Mouse (Mus musculus): ENCODE measurements around the gene Hsph1. TPM values are rescaled to one million over a fixed set of nuclear protein-coding genes. Genes with fewer than 3 reads are reported as not detected.

The Hsph1 gene
- polyA plus RNA-seq, 1 experiment from 2014 or later = 97.1 TPM

DNA sequence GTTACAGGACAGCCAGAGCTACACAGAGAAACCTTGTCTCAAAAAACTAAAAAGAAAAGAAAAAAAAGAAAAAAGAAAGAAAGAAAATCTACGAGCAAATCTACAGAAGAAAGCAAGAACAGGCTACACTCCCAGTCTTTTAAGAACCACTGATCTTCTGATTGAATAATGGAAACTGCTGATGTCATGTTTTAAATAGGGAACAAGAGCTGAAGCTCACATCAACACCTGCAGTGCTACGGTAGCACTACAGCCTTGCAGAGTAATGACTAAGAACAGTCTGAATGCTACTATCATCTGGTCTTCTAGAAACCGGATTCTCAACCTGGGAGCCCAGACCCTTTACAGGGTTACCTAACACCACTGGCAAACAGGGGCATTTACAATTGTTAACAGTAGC is 10.6 kb downstream of the Hsph1 start:
- WGBS = 95% methylated on average over 3 of the region's 3 CpGs
- H3K4me1 ChIP-seq (ENCODE audit: control insufficient read depth, insufficient read depth, low read length) = no peaks in the 10 kb centered on the region
- peaks cover 78% of the 10 kb centered on the region for H3K36me3 ChIP-seq (ENCODE audit: control insufficient read depth, insufficient read depth, low read length)

DNA sequence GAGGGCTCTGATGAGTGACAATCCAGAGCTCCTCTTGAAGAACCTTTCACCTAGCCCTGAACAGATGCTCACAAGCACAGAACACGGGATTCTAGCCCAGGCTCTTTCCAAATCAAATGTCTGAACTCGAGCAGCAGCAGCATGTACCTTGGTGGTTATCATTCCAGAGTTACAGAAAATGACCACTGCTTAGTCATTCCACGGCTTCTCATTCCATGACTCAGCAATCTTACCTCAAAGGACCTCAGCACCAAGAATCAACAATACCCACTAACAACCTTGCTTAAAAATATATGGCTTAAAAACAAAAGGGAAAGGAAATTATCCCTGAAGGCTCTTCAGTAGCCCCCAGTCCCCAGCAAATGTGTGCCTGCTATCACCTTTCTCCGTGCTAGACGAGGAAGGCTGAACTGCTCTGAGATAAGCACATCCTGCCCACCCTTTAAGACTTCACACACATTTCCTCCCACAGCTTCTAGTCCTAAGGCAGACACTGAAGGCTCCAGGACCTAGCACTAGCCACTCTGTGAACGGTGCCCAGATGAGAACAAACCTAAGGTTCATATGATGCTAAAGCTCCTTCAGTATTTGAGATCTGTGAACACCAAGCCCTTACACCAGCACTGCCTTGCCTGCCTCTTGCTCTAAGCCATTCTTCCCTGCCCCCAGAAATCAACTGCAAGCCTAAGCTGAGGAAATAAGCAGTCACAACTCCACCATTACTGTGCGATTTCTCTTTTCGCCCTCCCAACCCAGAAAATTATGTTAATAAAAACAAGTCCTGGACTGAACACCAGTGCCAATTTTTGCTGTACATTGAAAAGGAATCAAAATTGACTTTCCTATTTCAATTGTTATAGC is 12.1 kb downstream of the Hsph1 start:
- Histone ChIP-seq H3K4me1 (ENCODE audit: control insufficient read depth, insufficient read depth, low read length) (no peaks in the 10 kb centered on the region), H3K4me3 (ENCODE audit: low read depth, low read length) (no peak overlapping the region), H3K9me3 (ENCODE audit: control insufficient read depth, low read length) (no peaks in the 10 kb centered on the region), H3K9ac (replicated peaks; ENCODE audit: low read depth, low read length) (no peak overlapping the region), H3K27ac (ENCODE audit: low read depth, low read length) (no peak overlapping the region), H3K4me2 (ENCODE audit: low read depth, low read length) (no peak overlapping the region), H3K27me3 (ENCODE audit: control insufficient read depth, insufficient read depth, low read length) (no peaks in the 10 kb centered on the region), H3K36me3 (ENCODE audit: control insufficient read depth, insufficient read depth, low read length) (peaks cover 76% of the 10 kb centered on the region)
- WGBS = 91% methylated on average over 8 of the region's 8 CpGs
- no peak for ATAC-seq (ENCODE audit: low read depth)

More for the DNA sequence above, 10.6 kb downstream of the Hsph1 start:
- Histone ChIP-seq H3K4me2 (ENCODE audit: low read depth, low read length) (no peak overlapping the region), H3K4me3 (ENCODE audit: low read depth, low read length) (no peak overlapping the region), H3K27me3 (ENCODE audit: control insufficient read depth, insufficient read depth, low read length) (no peaks in the 10 kb centered on the region), H3K27ac (ENCODE audit: low read depth, low read length) (no peak overlapping the region), H3K9ac (replicated peaks; ENCODE audit: low read depth, low read length) (no peak overlapping the region), H3K9me3 (ENCODE audit: control insufficient read depth, low read length) (no peaks in the 10 kb centered on the region)
- ATAC-seq (ENCODE audit: low read depth) = no peak

DNA sequence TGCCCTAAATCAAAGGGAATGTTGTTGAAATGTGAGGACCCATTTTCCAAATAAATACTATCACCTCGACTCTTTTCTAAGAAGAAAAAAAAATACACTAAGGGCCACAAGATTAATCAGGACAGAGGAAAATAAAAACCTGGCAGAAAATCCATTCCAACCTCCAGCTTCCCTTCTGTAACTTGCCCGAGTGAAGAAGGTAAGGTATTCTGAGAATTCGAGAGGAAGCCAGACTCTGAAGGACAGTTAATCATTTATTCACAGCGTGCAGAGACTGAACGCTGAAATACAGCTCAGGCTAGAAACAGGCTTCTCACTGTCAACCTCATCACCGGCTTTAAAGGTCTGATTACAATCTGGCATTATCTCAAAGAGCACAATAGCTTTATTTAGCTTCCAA is 13.5 kb downstream of the Hsph1 start:
- no peak overlapping the region for H3K27ac ChIP-seq (ENCODE audit: low read depth, low read length)
- H3K4me1 ChIP-seq (ENCODE audit: control insufficient read depth, insufficient read depth, low read length) = no peaks in the 10 kb centered on the region
- peaks cover 81% of the 10 kb centered on the region for H3K36me3 ChIP-seq (ENCODE audit: control insufficient read depth, insufficient read depth, low read length)
- no peak overlapping the region for H3K9ac ChIP-seq (replicated peaks; ENCODE audit: low read depth, low read length)
- H3K4me2 ChIP-seq (ENCODE audit: low read depth, low read length) = no peak overlapping the region
- ATAC-seq (ENCODE audit: low read depth) = no peak
- no peak overlapping the region for H3K4me3 ChIP-seq (ENCODE audit: low read depth, low read length)
- no peaks in the 10 kb centered on the region for H3K27me3 ChIP-seq (ENCODE audit: control insufficient read depth, insufficient read depth, low read length)
- H3K9me3 ChIP-seq (ENCODE audit: control insufficient read depth, low read length) = no peaks in the 10 kb centered on the region
- 78% methylated on average over 6 of the region's 6 CpGs for WGBS

DNA sequence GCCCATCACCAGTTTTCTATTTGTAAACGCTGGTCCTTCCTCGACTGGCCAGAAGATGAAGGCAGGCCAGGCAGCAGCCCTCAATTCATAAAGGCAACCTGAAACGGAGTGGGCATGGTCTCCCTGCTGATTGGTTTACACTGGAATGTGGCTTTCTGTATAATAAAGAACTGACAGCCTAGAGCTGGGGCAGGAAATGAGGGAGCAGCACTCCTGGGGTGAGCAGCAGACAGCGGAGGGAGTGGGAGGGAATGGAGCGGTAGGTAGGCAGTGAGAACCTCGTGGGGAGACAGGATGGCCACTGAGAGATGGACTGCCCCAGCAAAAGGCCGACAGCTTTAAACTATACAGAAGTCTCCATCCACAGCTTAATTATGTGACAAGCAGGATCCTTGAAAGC is 14.0 kb downstream of the Hsph1 start:
- no peak for ATAC-seq (ENCODE audit: low read depth)
- no peak overlapping the region for H3K4me2 ChIP-seq (ENCODE audit: low read depth, low read length)
- no peak overlapping the region for H3K27ac ChIP-seq (ENCODE audit: low read depth, low read length)
- H3K4me1 ChIP-seq (ENCODE audit: control insufficient read depth, insufficient read depth, low read length) = no peaks in the 10 kb centered on the region
- peaks cover 81% of the 10 kb centered on the region for H3K36me3 ChIP-seq (ENCODE audit: control insufficient read depth, insufficient read depth, low read length)
- no peaks in the 10 kb centered on the region for H3K27me3 ChIP-seq (ENCODE audit: control insufficient read depth, insufficient read depth, low read length)
- no peak overlapping the region for H3K4me3 ChIP-seq (ENCODE audit: low read depth, low read length)
- H3K9ac ChIP-seq (replicated peaks; ENCODE audit: low read depth, low read length) = no peak overlapping the region
- no peaks in the 10 kb centered on the region for H3K9me3 ChIP-seq (ENCODE audit: control insufficient read depth, low read length)
- WGBS = 65% methylated on average over 7 of the region's 7 CpGs

DNA sequence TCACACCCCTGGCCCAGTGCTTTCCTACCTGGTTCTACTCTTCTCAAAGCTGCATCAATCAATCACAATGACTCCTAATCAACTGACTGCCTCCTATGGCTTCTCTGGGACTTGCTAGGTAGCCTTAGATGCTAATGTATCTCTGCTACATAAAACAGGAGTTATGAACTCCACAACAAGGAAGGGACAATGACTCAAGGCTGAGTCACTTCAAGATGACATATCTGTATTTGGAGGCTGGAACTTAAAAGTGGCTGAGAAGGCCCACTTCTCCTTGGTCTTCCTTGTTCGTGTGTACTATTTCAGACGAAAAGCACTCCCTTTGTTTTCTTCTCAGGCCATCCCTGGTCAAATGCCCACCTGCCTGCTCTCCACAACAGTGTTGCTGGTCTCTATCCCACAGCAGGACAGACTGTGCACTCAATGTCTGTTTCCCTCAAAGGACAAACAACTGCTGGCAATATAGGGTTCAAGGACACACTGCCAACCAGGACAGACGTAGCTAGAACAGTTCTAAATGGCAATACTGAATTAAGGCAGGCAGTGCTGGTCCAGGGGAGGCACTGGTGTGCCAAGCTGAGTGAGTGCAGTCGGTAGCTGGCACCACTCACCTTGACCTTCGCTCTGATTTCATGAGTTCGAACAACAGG is 18.3 kb downstream of the Hsph1 start:
- Histone ChIP-seq H3K27me3 (ENCODE audit: control insufficient read depth, insufficient read depth, low read length) (no peaks in the 10 kb centered on the region), H3K4me2 (ENCODE audit: low read depth, low read length) (no peak overlapping the region), H3K36me3 (ENCODE audit: control insufficient read depth, insufficient read depth, low read length) (peaks cover 55% of the 10 kb centered on the region), H3K4me1 (ENCODE audit: control insufficient read depth, insufficient read depth, low read length) (no peaks in the 10 kb centered on the region), H3K4me3 (ENCODE audit: low read depth, low read length) (no peak overlapping the region), H3K9me3 (ENCODE audit: control insufficient read depth, low read length) (no peaks in the 10 kb centered on the region), H3K9ac (replicated peaks; ENCODE audit: low read depth, low read length) (no peak overlapping the region), H3K27ac (ENCODE audit: low read depth, low read length) (no peak overlapping the region)
- 94% methylated on average over 6 of the region's 6 CpGs for WGBS
- no peak for ATAC-seq (ENCODE audit: low read depth)

GRCm38 (mm10) chr5:149616817-149617216 is 19.4 kb downstream of the Hsph1 start:
- no peak overlapping the region for H3K9ac ChIP-seq (replicated peaks; ENCODE audit: low read depth, low read length)
- H3K27me3 ChIP-seq (ENCODE audit: control insufficient read depth, insufficient read depth, low read length) = no peaks in the 10 kb centered on the region
- WGBS = 90% methylated on average over 10 of the region's 10 CpGs
- H3K36me3 ChIP-seq (ENCODE audit: control insufficient read depth, insufficient read depth, low read length) = peaks cover 50% of the 10 kb centered on the region
- H3K4me1 ChIP-seq (ENCODE audit: control insufficient read depth, insufficient read depth, low read length) = no peaks in the 10 kb centered on the region
- no peak overlapping the region for H3K4me3 ChIP-seq (ENCODE audit: low read depth, low read length)
- no peak overlapping the region for H3K27ac ChIP-seq (ENCODE audit: low read depth, low read length)
- H3K9me3 ChIP-seq (ENCODE audit: control insufficient read depth, low read length) = no peaks in the 10 kb centered on the region
- no peak overlapping the region for H3K4me2 ChIP-seq (ENCODE audit: low read depth, low read length)
- ATAC-seq (ENCODE audit: low read depth) = no peak

- Histone ChIP-seq H3K4me3 (ENCODE audit: low read depth, low read length) (no peak overlapping the region), H3K4me1 (ENCODE audit: control insufficient read depth, insufficient read depth, low read length) (no peaks in the 10 kb centered on the region), H3K27me3 (ENCODE audit: control insufficient read depth, insufficient read depth, low read length) (no peaks in the 10 kb centered on the region), H3K9ac (replicated peaks; ENCODE audit: low read depth, low read length) (no peak overlapping the region), H3K4me2 (ENCODE audit: low read depth, low read length) (no peak overlapping the region), H3K27ac (ENCODE audit: low read depth, low read length) (no peak overlapping the region), H3K36me3 (ENCODE audit: control insufficient read depth, insufficient read depth, low read length) (peaks cover 43% of the 10 kb centered on the region), H3K9me3 (ENCODE audit: control insufficient read depth, low read length) (no peaks in the 10 kb centered on the region)
- WGBS = 87% methylated on average over 1 of the region's 1 CpGs
- no peak for ATAC-seq (ENCODE audit: low read depth)
Measured at GRCm38 (mm10) chr5:149616138-149616537, 20.0 kb downstream of the Hsph1 start.

GRCm38 (mm10) chr5:149612740-149613139 is 23.4 kb downstream of the Hsph1 start:
- Histone ChIP-seq H3K36me3 (ENCODE audit: control insufficient read depth, insufficient read depth, low read length) (peaks cover 13% of the 10 kb centered on the region; the same call in 1 of the 2 replicates), H3K27ac (ENCODE audit: low read depth, low read length) (no peak overlapping the region), H3K9me3 (ENCODE audit: control insufficient read depth, low read length) (no peaks in the 10 kb centered on the region), H3K4me1 (ENCODE audit: control insufficient read depth, insufficient read depth, low read length) (no peaks in the 10 kb centered on the region), H3K9ac (replicated peaks; ENCODE audit: low read depth, low read length) (no peak overlapping the region), H3K4me3 (ENCODE audit: low read depth, low read length) (no peak overlapping the region), H3K4me2 (ENCODE audit: low read depth, low read length) (no peak overlapping the region), H3K27me3 (ENCODE audit: control insufficient read depth, insufficient read depth, low read length) (no peaks in the 10 kb centered on the region)
- peak; percentile 57; the same call in 1 of the 2 replicates for ATAC-seq (ENCODE audit: low read depth)
- 50% methylated on average over 10 of the region's 10 CpGs for WGBS

GRCm38 (mm10) chr5:149612165-149612518 is 24.0 kb downstream of the Hsph1 start:
- H3K27ac ChIP-seq (ENCODE audit: low read depth, low read length) = no peak overlapping the region
- H3K27me3 ChIP-seq (ENCODE audit: control insufficient read depth, insufficient read depth, low read length) = no peaks in the 10 kb centered on the region
- H3K4me2 ChIP-seq (ENCODE audit: low read depth, low read length) = no peak overlapping the region
- no peaks in the 10 kb centered on the region for H3K4me1 ChIP-seq (ENCODE audit: control insufficient read depth, insufficient read depth, low read length)
- no peaks in the 10 kb centered on the region for H3K9me3 ChIP-seq (ENCODE audit: control insufficient read depth, low read length)
- H3K9ac ChIP-seq (replicated peaks; ENCODE audit: low read depth, low read length) = no peak overlapping the region
- no peak overlapping the region for H3K4me3 ChIP-seq (ENCODE audit: low read depth, low read length)
- peak; percentile 53; the same call in 1 of the 2 replicates for ATAC-seq (ENCODE audit: low read depth)
- 78% methylated on average over 3 of the region's 3 CpGs for WGBS
- H3K36me3 ChIP-seq (ENCODE audit: control insufficient read depth, insufficient read depth, low read length) = peaks cover 7% of the 10 kb centered on the region; the same call in 1 of the 2 replicates

Measured in neural tube, embryonic 14.5 days (tissue).